Mouse (Mus musculus) heart, embryonic 10.5 days (tissue): Measurements from ENCODE around the gene Flnb. TPM values are rescaled to one million over a fixed set of nuclear protein-coding genes. Genes with fewer than 3 reads are reported as not detected.

Source experiments
- DNase-seq: peaks from one replicate; pipeline ENCODE4 v3.0.0-alpha.2; 2017; ENCODE audit warnings: low spot score
- H3K27ac ChIP-seq: fragments of 300-500 bp; sonication (generic); 2 replicates; pipeline ENCODE4 v1.5.1; 2016; ENCODE audit warnings: mild to moderate bottlenecking
- H3K27me3 ChIP-seq: fragments of 300-500 bp; sonication (generic); 2 replicates; pipeline ENCODE4 v1.6.1; 2016; ENCODE audit warnings: mild to moderate bottlenecking; ENCODE audit not compliant: poor library complexity, insufficient read depth, severe bottlenecking
- H3K36me3 ChIP-seq: fragments of 300-500 bp; sonication (generic); 2 replicates; pipeline ENCODE4 v1.6.1; 2016; ENCODE audit warnings: mild to moderate bottlenecking, moderate library complexity
- H3K4me1 ChIP-seq: fragments of 300-500 bp; sonication (generic); 2 replicates; pipeline ENCODE4 v1.6.1; 2016; ENCODE audit warnings: mild to moderate bottlenecking
- H3K4me3 ChIP-seq: fragments of 300-500 bp; sonication (generic); 2 replicates; pipeline ENCODE4 v1.5.1; 2016; ENCODE audit warnings: mild to moderate bottlenecking, moderate library complexity
- H3K9me3 ChIP-seq: fragments of 300-500 bp; sonication (generic); 2 replicates; pipeline ENCODE4 v1.6.1; 2016; ENCODE audit warnings: mild to moderate bottlenecking, moderate library complexity
- WGBS: fragments of 180-500 bp; shearing (Covaris S2); methylation state at CpG from one replicate; pipeline ENCODE4 v1.1.7; 2016; 5-methylcytosine and 5-hydroxymethylcytosine counted together
- polyA plus RNA-seq: library from polyadenylated mRNA; unstranded; fragments of >200 nt; fragmentation: Nextera tagmentation; extraction: Ambion mirVana; gene quantifications from 2 replicates; pipeline ENCODE4 v1.2.1, GENCODE M21; 2016

Flnb gene
- polyA plus RNA-seq, 1 experiment from 2014 or later, result 18.5 TPM

- Histone ChIP-seq H3K27ac (no peak overlapping the region), H3K4me3 (no peak overlapping the region), H3K36me3 (no peaks in the 10 kb centered on the region), H3K9me3 (no peaks in the 10 kb centered on the region), H3K4me1 (peaks cover 38% of the 10 kb centered on the region), H3K27me3 (no peaks in the 10 kb centered on the region)
- 83% methylated on average over 5 of the region's 5 CpGs for WGBS
- DNase-seq, result no peak
Observed at GRCm38 (mm10) chr14:7838564-7839089, 20.9 kb downstream of the Flnb start.

- Histone ChIP-seq H3K9me3 (no peaks in the 10 kb centered on the region), H3K4me1 (peaks cover 38% of the 10 kb centered on the region), H3K27me3 (no peaks in the 10 kb centered on the region), H3K27ac (peak overlapping the region; percentile 42; the same call in 1 of the 2 replicates), H3K4me3 (no peak overlapping the region), H3K36me3 (no peaks in the 10 kb centered on the region)
- 35% methylated on average over 8 of the region's 8 CpGs for WGBS
- DNase-seq, result no peak
Observed at GRCm38 (mm10) chr14:7839950-7840514, 22.3 kb downstream of the Flnb start.

- Histone ChIP-seq H3K27me3 (no peaks in the 10 kb centered on the region), H3K27ac (peak overlapping the region; percentile 30; the same call in 1 of the 2 replicates), H3K4me1 (peaks cover 51% of the 10 kb centered on the region), H3K4me3 (no peak overlapping the region), H3K9me3 (no peaks in the 10 kb centered on the region), H3K36me3 (no peaks in the 10 kb centered on the region)
- WGBS, result 64% methylated on average over 15 of the region's 15 CpGs
- DNase-seq, result no peak
Observed at GRCm38 (mm10) chr14:7842631-7843332, 25.0 kb downstream of the Flnb start.

GRCm38 (mm10) chr14:7846696-7847095 is 28.9 kb downstream of the Flnb start:
- no peaks in the 10 kb centered on the region for H3K9me3 ChIP-seq
- 55% methylated on average over 4 of the region's 4 CpGs for WGBS
- H3K27me3 ChIP-seq, result no peaks in the 10 kb centered on the region
- no peaks in the 10 kb centered on the region for H3K36me3 ChIP-seq
- peaks cover 59% of the 10 kb centered on the region for H3K4me1 ChIP-seq
- no peak overlapping the region for H3K4me3 ChIP-seq
- DNase-seq, result no peak
- peak overlapping the region; percentile 69; the same call in 1 of the 2 replicates for H3K27ac ChIP-seq

- peak; percentile 80 for DNase-seq
- peaks cover 65% of the 10 kb centered on the region for H3K4me1 ChIP-seq
Observed at GRCm38 (mm10) chr14:7847746-7848232, 30.0 kb downstream of the Flnb start.

GRCm38 (mm10) chr14:7850913-7851312 is 33.2 kb downstream of the Flnb start:
- WGBS, result 31% methylated on average over 3 of the region's 3 CpGs
- DNase-seq, result no peak
- Histone ChIP-seq H3K36me3 (no peaks in the 10 kb centered on the region), H3K9me3 (no peaks in the 10 kb centered on the region), H3K4me1 (peaks cover 83% of the 10 kb centered on the region), H3K27me3 (no peaks in the 10 kb centered on the region), H3K27ac (peak overlapping the region; percentile 83; the same call in 1 of the 2 replicates), H3K4me3 (no peak overlapping the region)

More at GRCm38 (mm10) chr14:7847746-7848232, 30.0 kb downstream of the Flnb start:
- Histone ChIP-seq H3K36me3 (no peaks in the 10 kb centered on the region), H3K9me3 (no peaks in the 10 kb centered on the region), H3K27me3 (no peaks in the 10 kb centered on the region), H3K27ac (peak overlapping the region; percentile 69), H3K4me3 (no peak overlapping the region)
- 17% methylated on average over 5 of the region's 5 CpGs for WGBS

GRCm38 (mm10) chr14:7851543-7852065 is 33.8 kb downstream of the Flnb start:
- Histone ChIP-seq H3K36me3 (no peaks in the 10 kb centered on the region), H3K27ac (peak overlapping the region; percentile 83), H3K9me3 (no peaks in the 10 kb centered on the region), H3K4me1 (peaks cover 86% of the 10 kb centered on the region), H3K4me3 (peak overlapping the region; percentile 31; the same call in 1 of the 2 replicates), H3K27me3 (no peaks in the 10 kb centered on the region)
- WGBS, result 6% methylated on average over 5 of the region's 5 CpGs
- DNase-seq, result no peak

- peak overlapping the region; percentile 78 for H3K27ac ChIP-seq
Observed at GRCm38 (mm10) chr14:7853691-7854090, 35.9 kb downstream of the Flnb start.

GRCm38 (mm10) chr14:7854366-7854765 is 36.6 kb downstream of the Flnb start:
- peak overlapping the region; percentile 78 for H3K27ac ChIP-seq
- 78% methylated on average over 6 of the region's 6 CpGs for WGBS
- no peaks in the 10 kb centered on the region for H3K27me3 ChIP-seq
- H3K4me3 ChIP-seq, result no peak overlapping the region
- no peak for DNase-seq
- no peaks in the 10 kb centered on the region for H3K9me3 ChIP-seq
- peaks cover 69% of the 10 kb centered on the region for H3K4me1 ChIP-seq
- no peaks in the 10 kb centered on the region for H3K36me3 ChIP-seq

More at GRCm38 (mm10) chr14:7853691-7854090, 35.9 kb downstream of the Flnb start:
- WGBS, result 11% methylated on average over 11 of the region's 11 CpGs
- Histone ChIP-seq H3K36me3 (no peaks in the 10 kb centered on the region), H3K4me3 (no peak overlapping the region), H3K9me3 (no peaks in the 10 kb centered on the region), H3K27me3 (no peaks in the 10 kb centered on the region), H3K4me1 (peaks cover 73% of the 10 kb centered on the region)
- peak; percentile 89 for DNase-seq

- no peak overlapping the region for H3K4me3 ChIP-seq
- DNase-seq, result no peak
- no peaks in the 10 kb centered on the region for H3K27me3 ChIP-seq
- no peak overlapping the region for H3K27ac ChIP-seq
- no peaks in the 10 kb centered on the region for H3K36me3 ChIP-seq
- WGBS, result 77% methylated on average over 6 of the region's 6 CpGs
- H3K9me3 ChIP-seq, result no peaks in the 10 kb centered on the region
- peaks cover 62% of the 10 kb centered on the region for H3K4me1 ChIP-seq
Observed at GRCm38 (mm10) chr14:7855101-7855500, 37.3 kb downstream of the Flnb start.

- no peaks in the 10 kb centered on the region for H3K9me3 ChIP-seq
- no peak for DNase-seq
- H3K27ac ChIP-seq, result peak overlapping the region; percentile 29; the same call in 1 of the 2 replicates
- H3K4me3 ChIP-seq, result no peak overlapping the region
- H3K36me3 ChIP-seq, result no peaks in the 10 kb centered on the region
- no peaks in the 10 kb centered on the region for H3K27me3 ChIP-seq
- H3K4me1 ChIP-seq, result peaks cover 58% of the 10 kb centered on the region
- WGBS, result 74% methylated on average over 5 of the region's 5 CpGs
Observed at GRCm38 (mm10) chr14:7855501-7855900, 37.7 kb downstream of the Flnb start.

GRCm38 (mm10) chr14:7856348-7856747 is 38.6 kb downstream of the Flnb start:
- H3K9me3 ChIP-seq, result no peaks in the 10 kb centered on the region
- WGBS, result 86% methylated on average over 10 of the region's 10 CpGs
- H3K4me3 ChIP-seq, result no peak overlapping the region
- no peaks in the 10 kb centered on the region for H3K27me3 ChIP-seq
- peaks cover 56% of the 10 kb centered on the region for H3K4me1 ChIP-seq
- H3K27ac ChIP-seq, result peak overlapping the region; percentile 36; the same call in 1 of the 2 replicates
- no peak for DNase-seq
- H3K36me3 ChIP-seq, result no peaks in the 10 kb centered on the region

GRCm38 (mm10) chr14:7857835-7858234 is 40.1 kb downstream of the Flnb start:
- WGBS, result 92% methylated on average over 3 of the region's 3 CpGs
- Histone ChIP-seq H3K27me3 (no peaks in the 10 kb centered on the region), H3K9me3 (no peaks in the 10 kb centered on the region), H3K4me3 (no peak overlapping the region), H3K4me1 (peaks cover 43% of the 10 kb centered on the region), H3K27ac (no peak overlapping the region), H3K36me3 (no peaks in the 10 kb centered on the region)
- DNase-seq, result no peak
